Mouse (Mus musculus): ENCODE measurements around the gene Gm11992. TPM values are rescaled to one million over a fixed set of nuclear protein-coding genes. Genes with fewer than 3 reads are reported as not detected.
A peak's percentile ranks its signal among the peaks of the same experiment; 100 is the strongest.

Gene Gm11992
- total RNA-seq, 2 experiments from 2014 or later, result 0.38 to 0.66 TPM

DNA sequence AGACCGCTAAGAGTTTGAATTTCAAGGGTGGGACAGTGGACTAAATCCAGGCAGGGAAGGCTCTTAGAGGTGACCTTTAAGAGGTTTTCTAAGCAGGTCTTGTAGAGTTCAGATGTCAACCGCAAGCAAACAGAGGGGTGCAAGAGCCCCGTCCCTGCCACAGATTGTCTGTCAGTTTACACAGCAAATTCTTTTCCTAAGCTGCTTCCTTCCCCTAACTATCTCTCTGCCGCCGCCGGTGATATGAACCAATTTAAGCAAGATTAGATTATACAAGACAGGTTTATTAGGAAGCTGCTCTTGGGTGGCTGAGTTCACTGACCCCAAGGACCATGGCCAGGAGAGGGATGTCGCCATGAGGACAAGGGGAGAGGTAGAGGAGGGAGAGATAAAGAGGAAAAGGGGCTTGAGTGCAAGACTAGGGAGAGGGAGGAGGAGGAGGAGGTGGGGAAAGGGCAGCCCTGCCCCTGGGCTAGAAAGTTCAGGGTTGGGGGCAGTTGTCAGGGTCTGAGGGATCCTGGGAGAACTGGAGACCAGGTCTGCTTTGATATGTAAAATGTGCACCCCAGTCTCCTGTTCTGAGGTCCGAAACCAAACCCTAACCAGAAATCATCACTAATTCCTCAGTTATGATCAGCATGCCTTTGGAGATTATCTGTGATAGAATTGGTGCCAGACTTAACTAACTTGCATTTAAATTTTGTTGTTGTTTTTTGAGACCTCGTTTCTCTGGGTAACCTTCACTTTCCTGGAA is 67.2 kb downstream of the Gm11992 start:
- no peak for DNase-seq
- intact Hi-C loops (cut with DNase I), result no loop called here

DNA sequence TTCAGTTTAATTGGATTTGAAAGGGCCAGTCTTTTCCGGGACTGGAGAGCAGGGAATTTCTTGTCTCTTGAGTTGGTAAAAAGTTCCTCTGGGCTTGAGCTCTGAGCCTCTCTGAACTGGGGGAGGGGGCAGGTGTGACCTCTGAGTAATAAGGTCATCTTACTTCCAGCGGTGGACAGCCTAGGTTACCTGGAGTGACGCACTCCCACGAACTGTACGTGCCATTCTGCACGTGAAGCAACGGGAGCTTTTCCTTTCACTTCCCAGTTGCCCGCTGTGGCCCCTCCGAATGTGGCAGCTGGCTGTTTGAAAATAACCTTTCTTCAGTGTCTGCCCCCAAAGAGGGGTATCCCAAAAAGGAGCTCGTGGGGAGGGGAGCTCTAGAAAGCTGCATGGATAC is 67.7 kb downstream of the Gm11992 start:
- DNase-seq, result no peak
- intact Hi-C loops (cut with DNase I), result no loop called here

DNA sequence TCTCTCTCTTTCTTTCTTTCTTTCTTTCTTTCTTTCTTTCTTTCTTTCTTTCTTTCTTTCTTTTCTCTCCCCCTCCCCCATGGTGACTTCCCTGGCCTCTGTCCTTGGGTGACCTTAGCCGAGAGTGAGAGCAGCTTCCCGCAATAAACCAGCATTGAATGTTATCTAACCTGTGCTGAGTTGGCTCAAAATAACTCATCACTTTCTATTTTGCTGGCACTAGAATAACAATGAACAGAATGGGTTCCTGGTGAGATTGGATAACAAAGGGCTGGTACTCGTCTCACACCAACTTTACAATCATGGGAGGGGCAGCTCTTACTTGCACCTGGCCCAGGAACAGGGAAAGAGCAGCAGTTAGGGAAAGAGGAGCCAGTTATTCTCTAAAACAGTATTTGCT is 68.5 kb downstream of the Gm11992 start:
- intact Hi-C loops (cut with DNase I), result no loop called here
- DNase-seq, result no peak

DNA sequence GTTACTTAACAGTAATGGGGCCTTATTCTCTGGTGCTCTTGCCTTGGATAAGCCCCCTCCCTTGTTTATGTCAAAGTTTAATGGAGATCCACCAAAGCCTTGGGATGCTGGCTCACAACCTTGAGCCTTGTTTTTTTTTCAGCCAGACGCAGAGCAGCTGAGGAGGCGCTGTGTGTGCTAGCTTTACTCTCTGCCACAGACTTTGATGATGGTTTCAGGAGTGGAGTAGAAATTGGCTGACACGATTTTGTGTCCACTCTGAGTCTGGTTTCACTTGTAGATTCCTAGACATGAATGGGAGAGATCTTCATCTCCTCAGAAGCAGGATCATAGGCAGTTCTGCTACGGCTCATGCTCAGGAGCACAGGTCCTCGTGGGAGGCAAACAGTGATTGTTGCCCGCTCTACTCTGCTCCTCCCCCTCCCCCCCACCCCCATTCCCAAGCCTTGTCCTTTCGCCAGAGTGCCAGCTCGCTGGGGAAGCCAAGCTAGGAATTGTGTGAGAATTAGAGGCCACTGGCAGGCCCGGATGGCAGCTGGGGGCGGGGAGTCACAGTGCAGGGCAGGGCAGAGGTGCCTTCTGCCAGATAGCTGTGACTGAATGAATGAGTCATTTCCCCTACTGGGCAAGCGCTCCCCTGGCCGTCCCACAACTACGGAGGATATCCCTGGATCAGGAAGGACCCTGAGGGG is 69.1 kb downstream of the Gm11992 start:
- DNase-seq, result peak; percentile 69
- intact Hi-C loops (cut with DNase I), result no loop called here

DNA sequence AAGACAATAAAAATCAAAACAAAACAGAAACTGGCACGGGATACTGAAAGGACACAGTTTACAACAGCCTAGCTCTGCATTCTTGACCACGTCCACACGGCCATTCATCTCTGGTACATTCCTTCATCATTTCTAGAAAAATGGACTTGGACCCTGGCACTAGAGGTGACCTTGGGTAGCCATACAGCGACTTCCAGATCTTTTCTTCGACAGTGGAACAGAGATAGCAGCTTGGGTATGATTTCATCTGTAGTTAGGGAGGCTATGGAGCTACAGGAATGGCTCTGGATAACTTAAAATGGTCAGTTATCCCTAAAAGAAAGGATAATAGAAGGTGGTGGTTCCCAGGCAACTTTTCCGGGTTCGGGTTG is 69.6 kb downstream of the Gm11992 start, which contains the start of gene Upp1:
Upp1 (plus strand) TSS at position 54 of the 371 bp plus-strand sequence.
- intact Hi-C loops (cut with DNase I), result no loop called here
- no peak for DNase-seq

DNA sequence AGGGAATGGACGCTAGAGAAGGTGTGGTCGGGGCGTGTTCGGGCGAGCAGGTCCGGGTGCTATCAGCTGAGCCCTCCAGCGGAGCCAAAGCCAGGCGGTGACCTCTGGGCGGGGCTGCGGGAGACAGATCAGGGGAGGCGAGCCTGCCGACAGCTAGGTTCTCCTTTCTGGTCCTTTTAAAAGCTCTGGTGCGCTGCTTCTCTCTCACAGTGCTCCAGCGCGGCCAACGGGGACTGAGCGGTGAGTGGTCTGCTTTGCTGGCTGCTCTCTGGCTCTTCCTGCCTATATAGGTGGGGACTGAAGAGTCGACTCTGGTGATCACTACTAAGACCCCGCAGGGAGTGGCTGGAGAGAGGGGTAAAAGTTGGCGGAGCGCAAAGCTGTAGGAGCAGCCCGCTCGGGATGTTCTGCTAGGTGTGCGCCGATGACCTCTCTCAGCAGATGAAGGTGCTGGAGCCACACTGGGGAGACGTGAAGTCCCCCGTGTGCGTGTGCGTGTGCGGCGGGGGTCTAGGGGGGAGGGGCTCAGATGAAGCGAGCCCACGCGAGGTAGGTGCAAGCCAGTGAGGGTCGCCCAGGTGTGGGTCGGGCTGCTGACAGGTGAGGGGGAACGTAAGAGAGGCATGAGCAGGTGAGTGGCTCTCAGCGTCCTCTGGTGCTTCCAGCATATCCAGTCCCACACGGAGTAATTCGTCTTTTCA is 70.2 kb downstream of the Gm11992 start:
- intact Hi-C loops (cut with DNase I), result no loop called here
- no peak for DNase-seq

Other genes starting within 250 kb of the Gm11992 start
- under 1 TPM in 1 of 2 experiments, not detected in 1; 0.08 TPM for gene Pkd1l1, start 75.3 kb upstream of the Gm11992 start, total RNA-seq (2021)
- gene Hus1, start 37.4 kb upstream of the Gm11992 start, total RNA-seq (2021), result 10 to 100 TPM in 1 of 2 experiments, 1 to 10 TPM in 1; 9.4 to 10.6 TPM
- gene Sun3, start 397 bp downstream of the Gm11992 start, total RNA-seq (2021), result under 1 TPM in 1 of 2 experiments, not detected in 1; 0.30 TPM
- 1 to 10 TPM in 1 of 2 experiments, under 1 TPM in 1; 0.78 to 1.9 TPM for gene Upp1, start 69.5 kb downstream of the Gm11992 start, total RNA-seq (2021)
- under 1 TPM; 0.10 to 0.30 TPM for gene Abca13, start 143.3 kb downstream of the Gm11992 start, total RNA-seq (2021)

Data from left cerebral cortex, postnatal 4 days (tissue).